Mouse (Mus musculus) heart, adult 9 months (tissue): ENCODE data around the gene Gm2956.
"Not testable (repeated sequence)": the region's sequence is repeated elsewhere in the genome, so short reads cannot be mapped to it uniquely, and the experiment has no call there.

Experiments used
- DNase-seq, 2 experiments: peaks; one replicate each; pipeline ENCODE4 v3.0.0; 2022; ENCODE audit warnings: low spot score in 2 of 2

Gene Gm2956

GRCm38 (mm10) chr14:3332087-3332677, at the start of gene Gm2956:
Gene Gm2956, plus strand, starts transcription at chr14:3332627.
- not testable (repeated sequence) for DNase-seq

- not testable (repeated sequence) for DNase-seq
Measured at GRCm38 (mm10) chr14:3333406-3333805, 979 bp downstream of the Gm2956 start.

GRCm38 (mm10) chr14:3394793-3395192, 62.4 kb downstream of the Gm2956 start, which contains the start of gene Gm10413:
Gene Gm10413, plus strand, starts transcription at chr14:3395093.
- not testable (repeated sequence) for DNase-seq
